Mouse (Mus musculus) MEL (cell line): ENCODE results near the gene Nhsl2. TPM values are rescaled to one million over a fixed set of nuclear protein-coding genes. Genes with fewer than 3 reads are reported as not detected.

Experiments used
- DNase-seq: peaks from one replicate; pipeline ENCODE4 v3.0.0; 2011; ENCODE audit warnings: low read depth, low spot score
- H3K27ac ChIP-seq: 2 replicates; pipeline ENCODE4 v1.5.1; 2012; ENCODE audit warnings: low read depth, mild to moderate bottlenecking, control low read depth, low read length, moderate library complexity; ENCODE audit not compliant: control insufficient read depth
- H3K27me3 ChIP-seq, 2 experiments: fragments of 150-350 bp in 1 of 2; sonication (generic) in 1 of 2; 2 replicates each; pipeline ENCODE4 v1.6.1; 2012; ENCODE audit warnings: low read length in 2 of 2, mild to moderate bottlenecking in 2 of 2, improper control_type of control experiment in 1 of 2, moderate library complexity in 1 of 2; ENCODE audit not compliant: insufficient read depth in 2 of 2, control insufficient read depth in 1 of 2
- H3K36me3 ChIP-seq, 2 experiments: 2 replicates each; pipeline ENCODE4 v1.6.1; 2012 to 2014; ENCODE audit warnings: low read length in 2 of 2, improper control_type of control experiment in 1 of 2, inconsistent platforms in 1 of 2, mild to moderate bottlenecking in 1 of 2; ENCODE audit not compliant: insufficient read depth in 2 of 2, control insufficient read depth in 1 of 2
- H3K4me1 ChIP-seq, 2 experiments: fragments of 150-350 bp in 1 of 2; sonication (generic) in 1 of 2; 2 replicates each; pipeline ENCODE4 v1.6.1; 2012; ENCODE audit warnings: low read length in 2 of 2, improper control_type of control experiment in 1 of 2, mild to moderate bottlenecking in 1 of 2; ENCODE audit not compliant: insufficient read depth in 2 of 2, control insufficient read depth in 1 of 2
- H3K4me3 ChIP-seq, 2 experiments: fragments of 150-350 bp in 1 of 2; sonication (generic) in 1 of 2; 2 replicates each; pipeline ENCODE4 v1.5.1; 2012; ENCODE audit warnings: low read depth in 2 of 2, low read length in 2 of 2, mild to moderate bottlenecking in 2 of 2, moderate library complexity in 2 of 2, control low read depth in 1 of 2, improper control_type of control experiment in 1 of 2; ENCODE audit not compliant: control insufficient read depth in 1 of 2, insufficient read depth in 1 of 2
- H3K79me2 ChIP-seq: 2 replicates; pipeline ENCODE4 v1.6.1; 2012; ENCODE audit warnings: mild to moderate bottlenecking, low read length, moderate library complexity; ENCODE audit not compliant: control insufficient read depth, poor library complexity, insufficient read depth
- H3K9ac ChIP-seq: 2 replicates; pipeline ENCODE4 v1.6.1; 2012; ENCODE audit warnings: low read depth, mild to moderate bottlenecking, control low read depth, low read length, moderate library complexity; ENCODE audit not compliant: control insufficient read depth, poor library complexity, severe bottlenecking
- H3K9me3 ChIP-seq: fragments of 150-350 bp; sonication (generic); replicated peaks from 2 replicates; pipeline ENCODE4 v1.6.1; 2012; ENCODE audit warnings: mild to moderate bottlenecking, low read length, improper control_type of control experiment, moderate library complexity; ENCODE audit not compliant: insufficient read depth
- CHD1 ChIP-seq: IDR thresholded peaks from 2 replicates; pipeline ENCODE4 v1.6.1; 2012; ENCODE audit warnings: low read depth, mild to moderate bottlenecking, inconsistent platforms, low read length, improper control_type of control experiment
- CTCF ChIP-seq, 3 experiments: IDR thresholded peaks in 2 of 3; conservative IDR thresholded peaks in 1 of 3; 2 replicates each; pipeline ENCODE4 v1.5.1; 2011 to 2012; ENCODE audit warnings: low read length in 3 of 3, low read depth in 2 of 3, mild to moderate bottlenecking in 2 of 3, improper control_type of control experiment in 1 of 3, inconsistent platforms in 1 of 3, mixed read lengths in 1 of 3, moderate library complexity in 1 of 3; ENCODE audit not compliant: control insufficient read depth in 1 of 3, insufficient read depth in 1 of 3, poor library complexity in 1 of 3, severe bottlenecking in 1 of 3
- E2F4 ChIP-seq: IDR thresholded peaks from 2 replicates; pipeline ENCODE4 v1.6.1; 2011; ENCODE audit warnings: low read depth, low read length, improper control_type of control experiment, borderline replicate concordance
- ELF1 ChIP-seq: IDR thresholded peaks from 2 replicates; pipeline ENCODE4 v1.6.1; 2014; ENCODE audit warnings: low read depth, mild to moderate bottlenecking, inconsistent platforms, low read length, improper control_type of control experiment, moderate library complexity
- EP300 ChIP-seq, 2 experiments: IDR thresholded peaks; 2 replicates each; pipeline ENCODE4 v1.6.1; 2011; ENCODE audit warnings: improper control_type of control experiment in 2 of 2, low read length in 2 of 2, low read depth in 1 of 2, mild to moderate bottlenecking in 1 of 2
- GATA1 ChIP-seq: IDR thresholded peaks from 2 replicates; pipeline ENCODE4 v1.6.1; 2011; ENCODE audit warnings: low read depth, low read length, improper control_type of control experiment
- HCFC1 ChIP-seq: IDR thresholded peaks from 2 replicates; pipeline ENCODE4 v1.6.1; 2012; ENCODE audit warnings: low read depth, mild to moderate bottlenecking, inconsistent platforms, low read length, improper control_type of control experiment, moderate library complexity
- KAT2A ChIP-seq: conservative IDR thresholded peaks from 2 replicates; pipeline ENCODE4 v1.6.1; 2012; ENCODE audit warnings: low read depth, low read length, improper control_type of control experiment, inconsistent platforms
- MAX ChIP-seq: IDR thresholded peaks from 2 replicates; pipeline ENCODE4 v1.6.1; 2011; ENCODE audit warnings: low read length, improper control_type of control experiment
- MAZ ChIP-seq: IDR thresholded peaks from 2 replicates; pipeline ENCODE4 v1.6.1; 2012; ENCODE audit warnings: low read depth, mild to moderate bottlenecking, inconsistent platforms, low read length, improper control_type of control experiment
- MEF2A ChIP-seq: IDR thresholded peaks from 2 replicates; pipeline ENCODE4 v1.6.1; 2014; ENCODE audit warnings: low read depth, mild to moderate bottlenecking, inconsistent platforms, low read length, improper control_type of control experiment; ENCODE audit not compliant: poor library complexity, insufficient replicate concordance, severe bottlenecking; ENCODE audit errors: extremely low read depth
- MXI1 ChIP-seq: IDR thresholded peaks from 2 replicates; pipeline ENCODE4 v1.6.1; 2011; ENCODE audit warnings: mild to moderate bottlenecking, low read depth, low read length, improper control_type of control experiment
- MYB ChIP-seq: IDR thresholded peaks from 2 replicates; pipeline ENCODE4 v1.6.1; 2011; ENCODE audit warnings: mild to moderate bottlenecking, low read depth, low read length, improper control_type of control experiment
- MYC ChIP-seq: IDR thresholded peaks from 2 replicates; pipeline ENCODE4 v1.6.1; 2011; ENCODE audit warnings: low read depth, mild to moderate bottlenecking, low read length, improper control_type of control experiment, moderate library complexity
- NELFE ChIP-seq: IDR thresholded peaks from 2 replicates; pipeline ENCODE4 v1.6.1; 2011; ENCODE audit warnings: low read depth, low read length, improper control_type of control experiment
- NRF1 ChIP-seq: IDR thresholded peaks from 2 replicates; pipeline ENCODE4 v1.6.1; 2014; ENCODE audit warnings: low read depth, mild to moderate bottlenecking, inconsistent platforms, low read length, improper control_type of control experiment, moderate library complexity; ENCODE audit not compliant: poor library complexity, insufficient read depth, severe bottlenecking
- POLR2A ChIP-seq, 2 experiments: IDR thresholded peaks; 2 replicates each; pipeline ENCODE4 v1.6.1; 2011 to 2012; ENCODE audit warnings: low read length in 2 of 2, mild to moderate bottlenecking in 2 of 2, control low read depth in 1 of 2, improper control_type of control experiment in 1 of 2, low read depth in 1 of 2, moderate library complexity in 1 of 2; ENCODE audit not compliant: control insufficient read depth in 1 of 2, insufficient read depth in 1 of 2, poor library complexity in 1 of 2
- POLR2AphosphoS2 ChIP-seq: IDR thresholded peaks from 2 replicates; pipeline ENCODE4 v1.6.1; 2011; ENCODE audit warnings: low read length, improper control_type of control experiment
- POLR2AphosphoS5 ChIP-seq: IDR thresholded peaks from 2 replicates; pipeline ENCODE4 v1.6.1; 2012; ENCODE audit warnings: low read depth, borderline replicate concordance, mild to moderate bottlenecking, inconsistent platforms, low read length, moderate library complexity, mixed read lengths
- RAD21 ChIP-seq: IDR thresholded peaks from 2 replicates; pipeline ENCODE4 v1.6.1; 2011; ENCODE audit warnings: mild to moderate bottlenecking, low read depth, low read length, improper control_type of control experiment
- RCOR1 ChIP-seq: IDR thresholded peaks from 2 replicates; pipeline ENCODE4 v1.6.1; 2012; ENCODE audit warnings: low read depth, mild to moderate bottlenecking, inconsistent platforms, low read length, improper control_type of control experiment
- SMC3 ChIP-seq: IDR thresholded peaks from 2 replicates; pipeline ENCODE4 v1.6.1; 2011; ENCODE audit warnings: low read depth, low read length, improper control_type of control experiment
- TAL1 ChIP-seq: IDR thresholded peaks from 2 replicates; pipeline ENCODE4 v1.6.1; 2012; ENCODE audit warnings: mild to moderate bottlenecking, inconsistent platforms, low read length, moderate library complexity, mixed read lengths
- TBP ChIP-seq: IDR thresholded peaks from 2 replicates; pipeline ENCODE4 v1.8.0; 2011; ENCODE audit warnings: low read depth, low read length, improper control_type of control experiment
- TCF12 ChIP-seq: IDR thresholded peaks from 2 replicates; pipeline ENCODE4 v1.6.1; 2014; ENCODE audit warnings: low read depth, mild to moderate bottlenecking, inconsistent platforms, low read length, improper control_type of control experiment, moderate library complexity
- UBTF ChIP-seq: IDR thresholded peaks from 2 replicates; pipeline ENCODE4 v1.6.1; 2012; ENCODE audit warnings: low read depth, mild to moderate bottlenecking, inconsistent platforms, low read length, improper control_type of control experiment, moderate library complexity, borderline replicate concordance; ENCODE audit not compliant: insufficient read depth
- USF2 ChIP-seq, 2 experiments: IDR thresholded peaks; 2 replicates each; pipeline ENCODE4 v1.6.1; 2011 to 2012; ENCODE audit warnings: improper control_type of control experiment in 2 of 2, low read length in 2 of 2, borderline replicate concordance in 1 of 2, inconsistent platforms in 1 of 2, low read depth in 1 of 2, mild to moderate bottlenecking in 1 of 2; ENCODE audit not compliant: insufficient read depth in 1 of 2
- ZKSCAN1 ChIP-seq: IDR thresholded peaks from 2 replicates; pipeline ENCODE4 v1.6.1; 2012; ENCODE audit warnings: low read depth, mild to moderate bottlenecking, inconsistent platforms, low read length, improper control_type of control experiment, moderate library complexity
- ZMIZ1 ChIP-seq: IDR thresholded peaks from 2 replicates; pipeline ENCODE4 v1.6.1; 2012; ENCODE audit warnings: low read depth, mild to moderate bottlenecking, inconsistent platforms, low read length, improper control_type of control experiment, moderate library complexity
- polyA plus RNA-seq, 2 experiments: library from polyadenylated mRNA; stranded (reverse) in 1 of 2; unstranded in 1 of 2; fragments of >175 nt in 1 of 2; fragments of >200 nt in 1 of 2; gene quantifications; 2 replicates each; pipeline versions ENCODE4 v1.2.1 to v1.2.4; 2012; ENCODE audit warnings: low replicate concordance in 2 of 2, low read depth in 1 of 2; ENCODE audit not compliant: insufficient read length in 2 of 2, insufficient read depth in 1 of 2, missing spikeins in 1 of 2
- total RNA-seq: library from RNA; depleted of rRNA; stranded (reverse); fragments of 300-350 nt; gene quantifications from 2 replicates; pipeline ENCODE4 v1.2.3, GENCODE M21; 2012

The Nhsl2 gene
- total and polyA plus RNA-seq, 3 experiments, result 0.01 to 0.23 TPM; not detected in 1

DNA sequence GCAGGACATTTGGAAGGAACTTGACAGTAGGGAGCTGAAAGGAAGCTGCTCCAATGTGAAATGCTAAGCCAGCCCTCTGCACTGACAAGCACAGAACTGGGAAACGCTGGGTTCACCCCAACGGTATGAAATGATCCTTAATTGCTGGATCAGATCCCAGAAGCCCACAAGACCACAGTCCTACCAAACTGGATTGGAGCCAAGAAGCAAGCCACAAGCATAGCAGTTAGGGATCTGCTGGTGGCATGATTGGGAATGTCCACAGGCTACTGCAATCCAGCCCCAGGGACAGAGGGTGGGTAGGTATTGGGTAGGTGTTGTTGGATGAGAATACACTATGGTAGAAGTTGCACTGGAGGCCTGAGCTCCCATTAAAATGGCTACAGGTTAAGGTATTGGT, 94.6 kb downstream of the Nhsl2 start:
- TF ChIP-seq RAD21 (no peak), MXI1 (no peak), POLR2AphosphoS2 (no peak), ELF1 (no peak), MEF2A (no peak), KAT2A (no peak), ZMIZ1 (no peak), CHD1 (no peak), UBTF (no peak), MYB (no peak), MYC (no peak), RCOR1 (no peak), POLR2AphosphoS5 (no peak), NELFE (no peak), MAX (no peak), TAL1 (no peak)
- Histone ChIP-seq H3K4me3 (no peak overlapping the region), H3K9me3 (no peaks in the 10 kb centered on the region), H3K36me3 (no peaks in the 10 kb centered on the region), H3K27me3 (no peaks in the 10 kb centered on the region), H3K27ac (no peak overlapping the region), H3K9ac (no peak overlapping the region), H3K4me1 (no peaks in the 10 kb centered on the region), H3K79me2 (no peaks in the 10 kb centered on the region)
- DNase-seq, result no peak

DNA sequence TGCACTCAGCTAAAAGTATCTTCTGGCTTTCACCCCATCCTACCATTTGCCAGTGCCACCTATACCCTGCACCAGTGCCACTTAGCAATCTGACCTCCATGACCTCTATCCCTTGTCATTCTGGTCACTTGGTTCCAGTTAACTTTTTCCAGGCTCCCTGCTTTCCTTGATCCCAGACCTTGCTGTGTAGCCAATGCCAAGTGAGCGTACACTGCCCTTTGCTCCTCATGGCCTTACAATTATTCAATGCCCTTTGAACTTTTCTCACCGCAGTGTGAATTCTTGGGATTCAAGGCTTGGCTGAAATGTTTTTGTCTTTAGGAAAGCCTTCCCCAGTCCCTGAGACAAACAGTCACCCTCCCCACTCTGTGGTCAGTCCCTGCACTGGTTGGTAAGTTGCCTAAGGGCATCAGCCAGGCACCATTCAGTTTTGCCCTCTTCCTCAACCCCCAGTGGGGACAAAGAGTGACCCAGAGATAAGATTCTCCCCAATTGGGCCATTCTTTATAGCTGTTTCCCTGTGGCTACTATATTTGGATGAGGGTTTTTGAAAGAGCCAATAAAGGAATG, 95.7 kb downstream of the Nhsl2 start:
- Histone ChIP-seq H3K79me2 (no peaks in the 10 kb centered on the region), H3K4me1 (no peaks in the 10 kb centered on the region), H3K9ac (no peak overlapping the region), H3K4me3 (no peak overlapping the region), H3K27me3 (no peaks in the 10 kb centered on the region), H3K9me3 (no peaks in the 10 kb centered on the region), H3K36me3 (no peaks in the 10 kb centered on the region), H3K27ac (no peak overlapping the region)
- DNase-seq, result no peak
- TF ChIP-seq TCF12, result no peak
- TF ChIP-seq NELFE, result no peak
- no peak for TF ChIP-seq EP300 (IDR thresholded peaks at IDR 0.05; ENCODE audit: low read depth in 1 of 2, low read length in 2 of 2)
- TF ChIP-seq CTCF (IDR thresholded peaks at IDR 0.05 in 2 of 3, conservative IDR thresholded peaks at IDR 0.05 in 1 of 3; ENCODE audit: control insufficient read depth in 1 of 3, insufficient read depth in 1 of 3, low read depth in 2 of 3, low read length in 3 of 3, poor library complexity in 1 of 3, severe bottlenecking in 1 of 3), result no peak
- no peak for TF ChIP-seq USF2 (IDR thresholded peaks at IDR 0.05; ENCODE audit: borderline replicate concordance in 1 of 2, insufficient read depth in 1 of 2, low read depth in 1 of 2, low read length in 2 of 2)
- TF ChIP-seq TBP, result no peak
- TF ChIP-seq HCFC1, result no peak
- TF ChIP-seq SMC3, result no peak
- no peak for TF ChIP-seq POLR2AphosphoS2
- TF ChIP-seq ZKSCAN1, result no peak
- TF ChIP-seq E2F4, result no peak
- TF ChIP-seq RCOR1, result no peak
- TF ChIP-seq POLR2A (IDR thresholded peaks at IDR 0.05; ENCODE audit: control insufficient read depth in 1 of 2, insufficient read depth in 1 of 2, low read depth in 1 of 2, low read length in 2 of 2, poor library complexity in 1 of 2), result no peak
- TF ChIP-seq MAZ, result no peak
- no peak for TF ChIP-seq KAT2A
- TF ChIP-seq MAX, result no peak
- no peak for TF ChIP-seq CHD1
- no peak for TF ChIP-seq GATA1
- no peak for TF ChIP-seq NRF1
